Mouse (Mus musculus) liver, embryonic 15.5 days (tissue): Measurements from ENCODE around the gene Gm49361. TPM values are rescaled to one million over a fixed set of nuclear protein-coding genes. Genes with fewer than 3 reads are reported as not detected.
"Not testable (repeated sequence)": the region's sequence is repeated elsewhere in the genome, so short reads cannot be mapped to it uniquely, and the experiment has no call there.

ENCODE experiments used
- ATAC-seq: fragments of 200-750 bp; cut with Nextera tagmentation; 2 replicates; pipeline ENCODE4 v1.8.0; 2017; ENCODE audit warnings: moderate number of reproducible peaks, mild to moderate bottlenecking, moderate library complexity; ENCODE audit not compliant: insufficient read depth
- H3K27ac ChIP-seq: fragments of 300-500 bp; sonication (generic); replicated peaks from 2 replicates; pipeline ENCODE4 v1.5.1; 2015; ENCODE audit warnings: mild to moderate bottlenecking, inconsistent platforms
- H3K27me3 ChIP-seq: fragments of 300-500 bp; sonication (generic); 2 replicates; pipeline ENCODE4 v1.6.1; 2015; ENCODE audit warnings: mild to moderate bottlenecking, inconsistent platforms
- H3K36me3 ChIP-seq: fragments of 300-500 bp; sonication (generic); replicated peaks from 2 replicates; pipeline ENCODE4 v1.6.1; 2015; ENCODE audit warnings: moderate library complexity, mild to moderate bottlenecking, inconsistent platforms
- H3K4me1 ChIP-seq: fragments of 300-500 bp; sonication (generic); replicated peaks from 2 replicates; pipeline ENCODE4 v1.6.1; 2015; ENCODE audit warnings: inconsistent platforms
- H3K4me2 ChIP-seq: fragments of 300-500 bp; sonication (generic); 2 replicates; pipeline ENCODE4 v1.6.1; 2015; ENCODE audit warnings: moderate library complexity, mild to moderate bottlenecking, inconsistent platforms
- H3K4me3 ChIP-seq: fragments of 300-500 bp; sonication (generic); replicated peaks from 2 replicates; pipeline ENCODE4 v1.5.1; 2015; ENCODE audit warnings: mild to moderate bottlenecking, inconsistent platforms
- H3K9ac ChIP-seq: fragments of 300-500 bp; sonication (generic); 2 replicates; pipeline ENCODE4 v1.6.1; 2015; ENCODE audit warnings: moderate library complexity, mild to moderate bottlenecking, inconsistent platforms
- H3K9me3 ChIP-seq: fragments of 300-500 bp; sonication (generic); replicated peaks from 2 replicates; pipeline ENCODE4 v1.6.1; 2016; ENCODE audit warnings: inconsistent platforms
- WGBS: fragments of 180-500 bp; shearing (Covaris S2); methylation state at CpG from one replicate; pipeline ENCODE4 v1.1.7; 2015; ENCODE audit warnings: mixed read lengths; ENCODE audit not compliant: insufficient replicate concordance; 5-methylcytosine and 5-hydroxymethylcytosine counted together
- polyA plus RNA-seq: library from polyadenylated mRNA; unstranded; fragments of >200 nt; fragmentation: Nextera tagmentation; extraction: Ambion mirVana; gene quantifications from 2 replicates; pipeline ENCODE4 v1.2.1, GENCODE M21; 2015

Gene Gm49361
- polyA plus RNA-seq, 1 experiment from 2014 or later: not detected

- under 1% methylated on average over 19 of the region's 19 CpGs for WGBS
- Histone ChIP-seq H3K4me1 (peaks cover 34% of the 10 kb centered on the region), H3K36me3 (0 out of 2 replicates have a peak, but pooled peaks cover 8% of the 10 kb centered on the region), H3K9ac (peak overlapping the region; percentile 90), H3K27ac (peak overlapping the region; percentile 97), H3K27me3 (no peaks in the 10 kb centered on the region), H3K4me2 (peak overlapping the region; percentile 80), H3K4me3 (peak overlapping the region; percentile 92), H3K9me3 (no peaks in the 10 kb centered on the region)
- ATAC-seq: peak; percentile 48
These were observed 81.5 kb downstream of the Gm49361 start for GRCm38 (mm10) chr14:57664311-57664821.

- H3K4me3 ChIP-seq: peak overlapping the region; percentile 92
- 26% methylated on average over 1 of the region's 1 CpGs for WGBS
- H3K27me3 ChIP-seq: no peaks in the 10 kb centered on the region
- H3K27ac ChIP-seq: no peak overlapping the region
- no peaks in the 10 kb centered on the region for H3K9me3 ChIP-seq
- peaks cover 34% of the 10 kb centered on the region for H3K4me1 ChIP-seq
- no peak for ATAC-seq
- peak overlapping the region; percentile 90 for H3K9ac ChIP-seq
- peak overlapping the region; percentile 80 for H3K4me2 ChIP-seq
- H3K36me3 ChIP-seq: 0 out of 2 replicates have a peak, but pooled peaks cover 8% of the 10 kb centered on the region
These were observed 82.3 kb downstream of the Gm49361 start for GRCm38 (mm10) chr14:57663630-57664029.

- 95% methylated on average over 4 of the region's 4 CpGs for WGBS
- Histone ChIP-seq H3K4me1 (peaks cover 22% of the 10 kb centered on the region), H3K9ac (no peak overlapping the region), H3K36me3 (peaks cover 8% of the 10 kb centered on the region; the same call in 1 of the 2 replicates), H3K4me2 (no peak overlapping the region), H3K4me3 (no peak overlapping the region), H3K27ac (no peak overlapping the region), H3K9me3 (no peaks in the 10 kb centered on the region), H3K27me3 (no peaks in the 10 kb centered on the region)
- no peak for ATAC-seq
These were observed 87.6 kb downstream of the Gm49361 start for GRCm38 (mm10) chr14:57658301-57658700.

- WGBS: 72% methylated on average over 2 of the region's 2 CpGs
- Histone ChIP-seq H3K9me3 (no peaks in the 10 kb centered on the region), H3K4me2 (no peak overlapping the region), H3K27ac (no peak overlapping the region), H3K9ac (no peak overlapping the region), H3K4me3 (no peak overlapping the region), H3K36me3 (peaks cover 8% of the 10 kb centered on the region; the same call in 1 of the 2 replicates), H3K27me3 (no peaks in the 10 kb centered on the region), H3K4me1 (peaks cover 15% of the 10 kb centered on the region)
- ATAC-seq: no peak
These were observed 88.4 kb downstream of the Gm49361 start for GRCm38 (mm10) chr14:57657500-57657899.

- H3K9me3 ChIP-seq, H3K4me1 ChIP-seq, H3K36me3 ChIP-seq, H3K4me2 ChIP-seq, H3K4me3 ChIP-seq, H3K27me3 ChIP-seq, H3K9ac ChIP-seq: not testable (repeated sequence)
- ATAC-seq: peak; percentile 78
- WGBS: 86% methylated on average over 3 of the region's 3 CpGs
- 0 out of 2 replicates have a peak overlapping the region, but pooled peaks have one; percentile 24 for H3K27ac ChIP-seq
These were observed 89.4 kb downstream of the Gm49361 start for GRCm38 (mm10) chr14:57656519-57656918.

GRCm38 (mm10) chr14:57649501-57649900 lies 96.4 kb downstream of the Gm49361 start:
- no peak overlapping the region for H3K9ac ChIP-seq
- ATAC-seq: no peak
- H3K27me3 ChIP-seq: no peaks in the 10 kb centered on the region
- no peaks in the 10 kb centered on the region for H3K9me3 ChIP-seq
- peaks cover 10% of the 10 kb centered on the region for H3K36me3 ChIP-seq
- no peak overlapping the region for H3K4me2 ChIP-seq
- no peak overlapping the region for H3K4me3 ChIP-seq
- H3K27ac ChIP-seq: no peak overlapping the region
- H3K4me1 ChIP-seq: no peaks in the 10 kb centered on the region

- H3K9me3 ChIP-seq: no peaks in the 10 kb centered on the region
- H3K4me3 ChIP-seq: no peak overlapping the region
- WGBS: 70% methylated on average over 4 of the region's 4 CpGs
These were observed 99.7 kb downstream of the Gm49361 start for GRCm38 (mm10) chr14:57646155-57646554.

GRCm38 (mm10) chr14:57639153-57639552 lies 106.8 kb downstream of the Gm49361 start:
- Histone ChIP-seq H3K36me3 (peaks cover 21% of the 10 kb centered on the region), H3K4me1 (no peaks in the 10 kb centered on the region), H3K27me3 (no peaks in the 10 kb centered on the region), H3K4me3 (no peak overlapping the region), H3K27ac (no peak overlapping the region), H3K4me2 (no peak overlapping the region), H3K9me3 (no peaks in the 10 kb centered on the region), H3K9ac (no peak overlapping the region)
- WGBS: 81% methylated on average over 3 of the region's 3 CpGs
- ATAC-seq: no peak

More at GRCm38 (mm10) chr14:57646155-57646554, 99.7 kb downstream of the Gm49361 start:
- no peak overlapping the region for H3K9ac ChIP-seq
- no peaks in the 10 kb centered on the region for H3K4me1 ChIP-seq
- no peaks in the 10 kb centered on the region for H3K27me3 ChIP-seq
- H3K36me3 ChIP-seq: peaks cover 21% of the 10 kb centered on the region
- H3K27ac ChIP-seq: no peak overlapping the region
- no peak overlapping the region for H3K4me2 ChIP-seq
- ATAC-seq: no peak

GRCm38 (mm10) chr14:57634141-57634540 lies 111.8 kb downstream of the Gm49361 start:
- H3K4me3 ChIP-seq: no peak overlapping the region
- peaks cover 17% of the 10 kb centered on the region for H3K36me3 ChIP-seq
- no peak for ATAC-seq
- H3K27ac ChIP-seq: no peak overlapping the region
- no peaks in the 10 kb centered on the region for H3K27me3 ChIP-seq
- H3K4me1 ChIP-seq: no peaks in the 10 kb centered on the region
- no peaks in the 10 kb centered on the region for H3K9me3 ChIP-seq
- WGBS: 76% methylated on average over 5 of the region's 5 CpGs
- no peak overlapping the region for H3K4me2 ChIP-seq
- H3K9ac ChIP-seq: no peak overlapping the region

GRCm38 (mm10) chr14:57629595-57629994 lies 116.3 kb downstream of the Gm49361 start:
- 81% methylated on average over 4 of the region's 4 CpGs for WGBS
- H3K4me1 ChIP-seq: no peaks in the 10 kb centered on the region
- peaks cover 50% of the 10 kb centered on the region for H3K36me3 ChIP-seq
- H3K9ac ChIP-seq: no peak overlapping the region
- H3K4me2 ChIP-seq: no peak overlapping the region
- no peaks in the 10 kb centered on the region for H3K27me3 ChIP-seq
- no peaks in the 10 kb centered on the region for H3K9me3 ChIP-seq
- ATAC-seq: no peak
- H3K27ac ChIP-seq: no peak overlapping the region
- no peak overlapping the region for H3K4me3 ChIP-seq

- Histone ChIP-seq H3K9me3 (no peaks in the 10 kb centered on the region), H3K9ac (no peak overlapping the region), H3K27ac (no peak overlapping the region), H3K4me3 (no peak overlapping the region), H3K27me3 (no peaks in the 10 kb centered on the region), H3K4me1 (peaks cover 9% of the 10 kb centered on the region), H3K4me2 (no peak overlapping the region), H3K36me3 (peaks cover 54% of the 10 kb centered on the region)
- peak; percentile 65 for ATAC-seq
- WGBS: 44% methylated on average over 3 of the region's 3 CpGs
These were observed 123.0 kb downstream of the Gm49361 start for GRCm38 (mm10) chr14:57622934-57623333.

- Histone ChIP-seq H3K4me1 (peaks cover 9% of the 10 kb centered on the region), H3K4me2 (no peak overlapping the region), H3K9ac (no peak overlapping the region), H3K4me3 (no peak overlapping the region), H3K36me3 (peaks cover 44% of the 10 kb centered on the region), H3K27me3 (no peaks in the 10 kb centered on the region), H3K27ac (no peak overlapping the region), H3K9me3 (no peaks in the 10 kb centered on the region)
- no peak for ATAC-seq
- 84% methylated on average over 4 of the region's 4 CpGs for WGBS
These were observed 124.2 kb downstream of the Gm49361 start for GRCm38 (mm10) chr14:57621699-57622098.
